Mouse (Mus musculus) embryo, embryonic 10 days (tissue): ENCODE measurements around the gene Deaf1.
"Not testable (repeated sequence)": the region's sequence is repeated elsewhere in the genome, so short reads cannot be mapped to it uniquely, and the experiment has no call there.

Experiments
- DNase-seq: peaks from one replicate; pipeline ENCODE4 v3.0.0-alpha.2; 2015; ENCODE audit warnings: low spot score

Gene Deaf1

GRCm38 (mm10) chr7:141264041-141264700 is 63.3 kb downstream of the Deaf1 start:
- no peak for DNase-seq

GRCm38 (mm10) chr7:141263640-141264039 is 63.9 kb downstream of the Deaf1 start:
- DNase-seq: no peak

- no peak for DNase-seq
These were observed 66.0 kb downstream of the Deaf1 start for GRCm38 (mm10) chr7:141261480-141261879.

GRCm38 (mm10) chr7:141256159-141256558 is 71.3 kb downstream of the Deaf1 start:
- no peak for DNase-seq

GRCm38 (mm10) chr7:141250486-141250885 is 77.0 kb downstream of the Deaf1 start:
- not testable (repeated sequence) for DNase-seq
